Mouse (Mus musculus): Measurements from ENCODE around the gene Hck. TPM values are rescaled to one million over a fixed set of nuclear protein-coding genes. Genes with fewer than 3 reads are reported as not detected.

Gene Hck
- total and polyA plus RNA-seq, 2 experiments from 2014 or later: 1.7 to 6.4 TPM

GRCm38 (mm10) chr2:153107046-153107766 is 1.1 kb upstream of the Hck start:
- H3K4me1 ChIP-seq (ENCODE audit: control insufficient read depth, insufficient read depth): peaks cover 4% of the 10 kb centered on the region; the same call in 1 of the 2 replicates
- H3K9ac ChIP-seq (replicated peaks; ENCODE audit: low read depth, low read length): no peak overlapping the region
- no peak overlapping the region for H3K27ac ChIP-seq (ENCODE audit: low read depth)
- DNase-seq (ENCODE audit: low spot score): no peak
- TF ChIP-seq CTCF (IDR thresholded peaks at IDR 0.05; ENCODE audit: low read depth) (no peak), EP300 (IDR thresholded peaks at IDR 0.05; ENCODE audit: low read depth) (no peak)
- peak overlapping the region; percentile 55 for H3K4me2 ChIP-seq (ENCODE audit: low read depth, low read length)
- 41% methylated on average over 23 of the region's 23 CpGs for WGBS
- H3K9me3 ChIP-seq (replicated peaks; ENCODE audit: control insufficient read depth, low read length): no peaks in the 10 kb centered on the region
- H3K27me3 ChIP-seq (ENCODE audit: control insufficient read depth, insufficient read depth, low read length): peaks cover 43% of the 10 kb centered on the region
- H3K4me3 ChIP-seq (ENCODE audit: low read depth, low read length): peak overlapping the region; percentile 36; the same call in 1 of the 2 replicates
- no peak for ATAC-seq (ENCODE audit: insufficient read depth, low read depth)
- H3K36me3 ChIP-seq (replicated peaks; ENCODE audit: control insufficient read depth, insufficient read depth, low read length): no peaks in the 10 kb centered on the region

- TF ChIP-seq CTCF (IDR thresholded peaks at IDR 0.05; ENCODE audit: low read depth) (no peak), EP300 (IDR thresholded peaks at IDR 0.05; ENCODE audit: low read depth) (no peak)
- no peak overlapping the region for H3K27ac ChIP-seq (ENCODE audit: low read depth)
- peak overlapping the region; percentile 36 for H3K4me3 ChIP-seq (ENCODE audit: low read depth, low read length)
- no peaks in the 10 kb centered on the region for H3K9me3 ChIP-seq (replicated peaks; ENCODE audit: control insufficient read depth, low read length)
- H3K9ac ChIP-seq (replicated peaks; ENCODE audit: low read depth, low read length): no peak overlapping the region
- peaks cover 43% of the 10 kb centered on the region for H3K27me3 ChIP-seq (ENCODE audit: control insufficient read depth, insufficient read depth, low read length)
- ATAC-seq (ENCODE audit: insufficient read depth, low read depth) (no peak), DNase-seq (ENCODE audit: low spot score) (no peak)
- peak overlapping the region; percentile 55 for H3K4me2 ChIP-seq (ENCODE audit: low read depth, low read length)
- no peaks in the 10 kb centered on the region for H3K36me3 ChIP-seq (replicated peaks; ENCODE audit: control insufficient read depth, insufficient read depth, low read length)
- 3% methylated on average over 15 of the region's 15 CpGs for WGBS
- peaks cover 4% of the 10 kb centered on the region; the same call in 1 of the 2 replicates for H3K4me1 ChIP-seq (ENCODE audit: control insufficient read depth, insufficient read depth)
Observed at GRCm38 (mm10) chr2:153107802-153108201, 466 bp upstream of the Hck start.

- WGBS: 60% methylated on average over 7 of the region's 7 CpGs
- no peak for TF ChIP-seq EP300 (IDR thresholded peaks at IDR 0.05; ENCODE audit: low read depth)
- TF ChIP-seq CTCF (IDR thresholded peaks at IDR 0.05; ENCODE audit: low read depth): no peak
- Histone ChIP-seq H3K9ac (replicated peaks; ENCODE audit: low read depth, low read length) (no peak overlapping the region), H3K9me3 (replicated peaks; ENCODE audit: control insufficient read depth, low read length) (no peaks in the 10 kb centered on the region), H3K4me1 (ENCODE audit: control insufficient read depth, insufficient read depth) (peaks cover 4% of the 10 kb centered on the region; the same call in 1 of the 2 replicates), H3K4me2 (ENCODE audit: low read depth, low read length) (no peak overlapping the region), H3K4me3 (ENCODE audit: low read depth, low read length) (no peak overlapping the region), H3K27me3 (ENCODE audit: control insufficient read depth, insufficient read depth, low read length) (peaks cover 43% of the 10 kb centered on the region), H3K27ac (ENCODE audit: low read depth) (no peak overlapping the region), H3K36me3 (replicated peaks; ENCODE audit: control insufficient read depth, insufficient read depth, low read length) (no peaks in the 10 kb centered on the region)
- no peak for ATAC-seq (ENCODE audit: insufficient read depth, low read depth)
- no peak for DNase-seq (ENCODE audit: low spot score)
Observed at GRCm38 (mm10) chr2:153109596-153109995, 1.3 kb downstream of the Hck start.

GRCm38 (mm10) chr2:153111298-153111697 is 3.0 kb downstream of the Hck start:
- DNase-seq (ENCODE audit: low spot score): no peak
- Histone ChIP-seq H3K27ac (ENCODE audit: low read depth) (no peak overlapping the region), H3K36me3 (replicated peaks; ENCODE audit: control insufficient read depth, insufficient read depth, low read length) (no peaks in the 10 kb centered on the region), H3K4me3 (ENCODE audit: low read depth, low read length) (no peak overlapping the region), H3K27me3 (ENCODE audit: control insufficient read depth, insufficient read depth, low read length) (peaks cover 38% of the 10 kb centered on the region), H3K9me3 (replicated peaks; ENCODE audit: control insufficient read depth, low read length) (no peaks in the 10 kb centered on the region), H3K4me1 (ENCODE audit: control insufficient read depth, insufficient read depth) (peaks cover 4% of the 10 kb centered on the region; the same call in 1 of the 2 replicates), H3K4me2 (ENCODE audit: low read depth, low read length) (no peak overlapping the region), H3K9ac (replicated peaks; ENCODE audit: low read depth, low read length) (no peak overlapping the region)
- 67% methylated on average over 7 of the region's 7 CpGs for WGBS
- TF ChIP-seq EP300 (IDR thresholded peaks at IDR 0.05; ENCODE audit: low read depth) (no peak), CTCF (IDR thresholded peaks at IDR 0.05; ENCODE audit: low read depth) (no peak)
- ATAC-seq (ENCODE audit: insufficient read depth, low read depth): no peak

- Histone ChIP-seq H3K4me1 (ENCODE audit: control insufficient read depth, insufficient read depth) (no peaks in the 10 kb centered on the region), H3K36me3 (replicated peaks; ENCODE audit: control insufficient read depth, insufficient read depth, low read length) (no peaks in the 10 kb centered on the region)
- 67% methylated on average over 4 of the region's 4 CpGs for WGBS
Observed at GRCm38 (mm10) chr2:153115679-153116081, 7.4 kb downstream of the Hck start.

More at GRCm38 (mm10) chr2:153115679-153116081, 7.4 kb downstream of the Hck start:
- no peak for TF ChIP-seq EP300 (IDR thresholded peaks at IDR 0.05; ENCODE audit: low read depth)
- no peak for TF ChIP-seq CTCF (IDR thresholded peaks at IDR 0.05; ENCODE audit: low read depth)
- no peak overlapping the region for H3K9ac ChIP-seq (replicated peaks; ENCODE audit: low read depth, low read length)
- ATAC-seq (ENCODE audit: insufficient read depth, low read depth): no peak
- H3K4me3 ChIP-seq (ENCODE audit: low read depth, low read length): no peak overlapping the region
- no peaks in the 10 kb centered on the region; the same call in 1 of the 2 replicates for H3K27me3 ChIP-seq (ENCODE audit: control insufficient read depth, insufficient read depth, low read length)
- H3K4me2 ChIP-seq (ENCODE audit: low read depth, low read length): no peak overlapping the region
- no peak overlapping the region for H3K27ac ChIP-seq (ENCODE audit: low read depth)
- no peak for DNase-seq (ENCODE audit: low spot score)
- no peaks in the 10 kb centered on the region for H3K9me3 ChIP-seq (replicated peaks; ENCODE audit: control insufficient read depth, low read length)
